Mouse (Mus musculus) C2C12 (cell line): ENCODE results near the gene Dnajc3.

ENCODE experiments used
- CEBPB ChIP-seq: IDR thresholded peaks from one replicate; pipeline ENCODE4 v1.6.1; 2011; ENCODE audit warnings: low read depth, mild to moderate bottlenecking, control low read depth, moderate library complexity
- CTCF ChIP-seq: IDR thresholded peaks from one replicate; pipeline ENCODE4 v1.5.1; 2011; ENCODE audit not compliant: control insufficient read depth, insufficient read depth, insufficient read length

- TF ChIP-seq CTCF (no peak), CEBPB (no peak)
These were observed 69.6 kb downstream of the Dnajc3 start for GRCm38 (mm10) chr14:119007103-119007951.
